30 mouse cellular contexts compared by ENCODE assay signal in the genomic region with DNA sequence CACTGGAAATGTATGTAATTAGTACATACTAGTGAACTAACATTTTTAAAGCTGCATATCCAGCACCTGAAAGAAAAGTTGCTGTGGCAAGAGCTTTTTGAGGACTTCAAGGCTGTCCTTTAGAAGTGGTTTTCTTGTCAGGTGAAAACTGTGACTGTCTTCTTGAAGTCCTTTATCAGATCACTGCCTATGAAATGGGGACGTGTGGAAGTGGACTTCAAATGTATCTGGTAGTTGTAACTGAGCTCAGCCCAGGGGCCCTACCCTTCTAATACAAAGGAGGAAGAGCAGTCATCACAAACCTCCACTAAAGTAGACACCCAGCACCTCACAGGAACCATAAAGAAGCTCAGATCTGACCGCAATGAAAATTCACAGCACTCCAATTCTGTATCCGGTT.
A peak's percentile ranks its signal among the peaks of the same experiment; 100 is the strongest.
DNase-seq lines count a peak whose midpoint lies in the region; ATAC-seq and TF ChIP-seq lines count a peak whose summit lies in the region.
"Had no signal": no experiment of that assay in that cellular context is flagged by ENCODE, and none has a peak within 500 bp of the region (broad histone marks: within the 10 kb centered on the region; RNA-seq: fewer than 3 reads in every experiment).

No protein-coding gene starts in this region.

- no peak overlapping the region for H3ac ChIP-seq in myocyte (ENCODE audit: control insufficient read depth, insufficient read length)

- H3K9ac ChIP-seq in hindbrain, embryonic 11.5 days (ENCODE audit: low read depth, low read length), result no peak overlapping the region
- H3K9ac ChIP-seq: intestine, embryonic 15.5 days; limb, embryonic 15.5 days; midbrain, embryonic 12.5 days; neural tube, embryonic 15.5 days had no signal

- no peak for TF ChIP-seq CTCF in spleen, adult 2 months (IDR thresholded peaks at IDR 0.05; ENCODE audit: extremely low read depth, insufficient read depth, insufficient read length, insufficient replicate concordance)

- no peak overlapping the region for H3K4me3 ChIP-seq in spleen, adult 2 months (ENCODE audit: extremely low read depth, insufficient read depth, insufficient read length)
- no peak overlapping the region for H3K4me3 ChIP-seq in myocyte
- H3K4me3 ChIP-seq in hindbrain, embryonic 11.5 days (ENCODE audit: low read depth, low read length), result no peak overlapping the region
- H3K4me3 ChIP-seq: erythroblast, embryonic 14.5 days; hindbrain, embryonic 10.5 days; intestine, embryonic 15.5 days; limb, embryonic 10.5 days; limb, embryonic 15.5 days; midbrain, embryonic 12.5 days; neural tube, embryonic 15.5 days had no signal

- DNase-seq in spleen, adult 2 months (ENCODE audit: low read depth in 1 of 2, low spot score in 2 of 2), result no peak
- no peak for DNase-seq in spleen, adult 12 weeks (ENCODE audit: low spot score)
- peak; percentile 61 for DNase-seq in CD4-positive helper T cell, adult 2 months (ENCODE audit: low read depth, low spot score)
- peak; percentile 25 to 33 for DNase-seq in CD8-positive naive resting alpha-beta T cell, adult 2 months (ENCODE audit: low read depth in 2 of 2, low spot score in 2 of 2)
- no peak for DNase-seq in hindbrain, embryonic 11.5 days (ENCODE audit: low spot score)
- DNase-seq: adrenal gland, adult 2 months; adrenal gland, postnatal 36 days; B cell, adult 2 months; cerebellum, adult 2 months; cerebellum, postnatal 14 days; heart, postnatal 14 days; kidney, adult 2 months; kidney, postnatal 4 days; lung, postnatal 4 days; right cerebral cortex, postnatal 25 days; spleen, adult 18-20 months had no signal

- no peaks in the 10 kb centered on the region for H3K27me3 ChIP-seq in spleen, adult 2 months (ENCODE audit: control insufficient read depth, insufficient read depth, low read length)
- no peaks in the 10 kb centered on the region for H3K27me3 ChIP-seq in myocyte (ENCODE audit: control insufficient read depth, insufficient read depth, insufficient read length)
- no peaks in the 10 kb centered on the region for H3K27me3 ChIP-seq in hindbrain, embryonic 11.5 days (ENCODE audit: control insufficient read depth, insufficient read depth, low read length)
- H3K27me3 ChIP-seq: intestine, embryonic 15.5 days; limb, embryonic 15.5 days; megakaryocyte, embryonic 14.5 days; midbrain, embryonic 12.5 days; neural tube, embryonic 15.5 days had no signal

- peak overlapping the region; percentile 8 for H3K4me2 ChIP-seq in myocyte (ENCODE audit: low read depth)
- no peak overlapping the region for H3K4me2 ChIP-seq in hindbrain, embryonic 11.5 days (replicated peaks; ENCODE audit: low read depth, low read length)
- H3K4me2 ChIP-seq: intestine, embryonic 15.5 days; limb, embryonic 15.5 days; midbrain, embryonic 12.5 days; neural tube, embryonic 15.5 days had no signal

- peaks cover 4% of the 10 kb centered on the region; the same call in 1 of the 2 replicates for H3K4me1 ChIP-seq in spleen, adult 2 months (ENCODE audit: control insufficient read depth, insufficient read depth, insufficient read length)
- peaks cover 7% of the 10 kb centered on the region; the same call in 1 of the 2 replicates for H3K4me1 ChIP-seq in hindbrain, embryonic 11.5 days (replicated peaks; ENCODE audit: control insufficient read depth, insufficient read depth, low read length)

- no peak for TF ChIP-seq POLR2A in spleen, adult 2 months (IDR thresholded peaks at IDR 0.05; ENCODE audit: low read depth, low read length)
- TF ChIP-seq POLR2A in myocyte (IDR thresholded peaks at IDR 0.05; ENCODE audit: insufficient read length, low read depth), result no peak

- peaks cover 22% of the 10 kb centered on the region for H3K79me2 ChIP-seq in myocyte (ENCODE audit: control insufficient read depth, insufficient read depth)

- no peaks in the 10 kb centered on the region for H3K36me3 ChIP-seq in spleen, adult 2 months (ENCODE audit: control insufficient read depth, insufficient read depth, low read length)
- H3K36me3 ChIP-seq in myocyte (ENCODE audit: control insufficient read depth, insufficient read depth), result no peaks in the 10 kb centered on the region
- H3K36me3 ChIP-seq in hindbrain, embryonic 11.5 days (ENCODE audit: control insufficient read depth, insufficient read depth, low read length), result no peaks in the 10 kb centered on the region
- H3K36me3 ChIP-seq: hindbrain, embryonic 10.5 days; intestine, embryonic 15.5 days; limb, embryonic 10.5 days; limb, embryonic 15.5 days; midbrain, embryonic 12.5 days; neural tube, embryonic 15.5 days had no signal

- H3K27ac ChIP-seq in spleen, adult 2 months (ENCODE audit: insufficient read depth, low read length), result peak overlapping the region; percentile 46; the same call in 1 of the 2 replicates
- no peak overlapping the region for H3K27ac ChIP-seq in hindbrain, embryonic 11.5 days (ENCODE audit: low read depth, low read length)
- H3K27ac ChIP-seq: hindbrain, embryonic 10.5 days; intestine, embryonic 15.5 days; limb, embryonic 10.5 days; limb, embryonic 15.5 days; midbrain, embryonic 12.5 days; neural tube, embryonic 15.5 days; stomach, postnatal 0 days had no signal

- WGBS in spleen, adult 2 months, result 58% methylated on average over 3 of the region's 3 CpGs
- WGBS in hindbrain, embryonic 11.5 days, result 93% methylated on average over 3 of the region's 3 CpGs

- ATAC-seq in hindbrain, embryonic 11.5 days (ENCODE audit: low FRiP score), result no peak
- ATAC-seq: activated CD4-positive, CD25-positive, alpha-beta regulatory T cell, adult 4 months; forebrain, embryonic 16.5 days; hindbrain, embryonic 16.5 days; intestine, embryonic 15.5 days; lung, postnatal 0 days had no signal

- H3K9me3 ChIP-seq in hindbrain, embryonic 11.5 days (ENCODE audit: control insufficient read depth, low read length), result no peaks in the 10 kb centered on the region
- H3K9me3 ChIP-seq: hindbrain, embryonic 10.5 days; intestine, embryonic 15.5 days; limb, embryonic 10.5 days; limb, embryonic 15.5 days; megakaryocyte, embryonic 14.5 days; midbrain, embryonic 12.5 days; neural tube, embryonic 15.5 days had no signal

TF ChIP-seq in myocyte, 11 proteins besides CTCF, POLR2A, EP300 and RAD21:
- TF ChIP-seq TCF12 (IDR thresholded peaks at IDR 0.05; ENCODE audit: insufficient read depth, poor library complexity, severe bottlenecking), result no peak

Comparison
In these comparisons a context has a peak if more than half of its experiments do, and no peak if none do; other contexts are left out.
1. DNase-seq: peak in CD4-positive helper T cell, adult 2 months (single experiment) and CD8-positive naive resting alpha-beta T cell, adult 2 months (2 of 2); none in spleen, adult 2 months (0 of 2), spleen, adult 12 weeks (single experiment) and hindbrain, embryonic 11.5 days (single experiment).